Mouse (Mus musculus) thymus, adult 2 months (tissue): ENCODE data around the gene Bckdha.

Experiments
- CTCF ChIP-seq: fragments of 200-500 bp; IDR thresholded peaks from 2 replicates; pipeline ENCODE4 v1.5.1; 2012; ENCODE audit warnings: mild to moderate bottlenecking, control low read depth, low read length, moderate library complexity, borderline replicate concordance; ENCODE audit not compliant: control insufficient read depth, poor library complexity, insufficient read depth; ENCODE audit errors: extremely low read depth
- POLR2A ChIP-seq: fragments of 200-500 bp; IDR thresholded peaks from 2 replicates; pipeline ENCODE4 v1.6.1; 2012; ENCODE audit warnings: mild to moderate bottlenecking, low read length, control low read depth, moderate library complexity; ENCODE audit not compliant: control insufficient read depth, poor library complexity, insufficient read depth; ENCODE audit errors: extremely low read depth

GRCm38 (mm10) chr7:25607196-25607595, 51.6 kb downstream of the Bckdha start:
- TF ChIP-seq CTCF (no peak), POLR2A (no peak)
